Mouse (Mus musculus) midbrain, embryonic 16.5 days (tissue): ENCODE data around the gene Plin1. TPM values are rescaled to one million over a fixed set of nuclear protein-coding genes. Genes with fewer than 3 reads are reported as not detected.

Source experiments
- ATAC-seq: fragments of 200-750 bp; cut with Nextera tagmentation; 2 replicates; pipeline ENCODE4 v1.8.0; 2017; ENCODE audit warnings: moderate TSS enrichment
- H3K27ac ChIP-seq: fragments of 300-500 bp; sonication (generic); 2 replicates; pipeline ENCODE4 v1.5.1; 2014; ENCODE audit warnings: mild to moderate bottlenecking, low read length, mixed read lengths
- H3K27me3 ChIP-seq: fragments of 300-500 bp; sonication (generic); 2 replicates; pipeline ENCODE4 v1.6.1; 2014; ENCODE audit warnings: low read depth, low read length, mixed read lengths; ENCODE audit not compliant: control insufficient read depth, insufficient read depth
- H3K36me3 ChIP-seq: fragments of 300-500 bp; sonication (generic); 2 replicates; pipeline ENCODE4 v1.6.1; 2014; ENCODE audit warnings: mild to moderate bottlenecking, low read length, moderate library complexity, mixed read lengths; ENCODE audit not compliant: control insufficient read depth, insufficient read depth
- H3K4me1 ChIP-seq: fragments of 300-500 bp; sonication (generic); 2 replicates; pipeline ENCODE4 v1.6.1; 2014; ENCODE audit warnings: mild to moderate bottlenecking, low read length, mixed read lengths; ENCODE audit not compliant: control insufficient read depth, insufficient read depth
- H3K4me2 ChIP-seq: fragments of 300-500 bp; sonication (generic); 2 replicates; pipeline ENCODE4 v1.6.1; 2014; ENCODE audit warnings: mild to moderate bottlenecking, low read length, mixed read lengths
- H3K4me3 ChIP-seq: fragments of 300-500 bp; sonication (generic); 2 replicates; pipeline ENCODE4 v1.5.1; 2014; ENCODE audit warnings: low read depth, mild to moderate bottlenecking, low read length, moderate library complexity, mixed read lengths
- H3K9ac ChIP-seq: fragments of 300-500 bp; sonication (generic); 2 replicates; pipeline ENCODE4 v1.6.1; 2014; ENCODE audit warnings: low read depth, low read length, mixed read lengths
- H3K9me3 ChIP-seq: fragments of 300-500 bp; sonication (generic); replicated peaks from 2 replicates; pipeline ENCODE4 v1.6.1; 2014; ENCODE audit warnings: mild to moderate bottlenecking, low read length, mixed read lengths; ENCODE audit not compliant: control insufficient read depth, poor library complexity, severe bottlenecking
- WGBS: fragments of 180-500 bp; shearing (Covaris S2); extraction: QIAGEN DNeasy Blood & Tissue Kit; methylation state at CpG from one replicate; pipeline ENCODE4 v1.1.7; 2014; 5-methylcytosine and 5-hydroxymethylcytosine counted together
- polyA plus RNA-seq: library from polyadenylated mRNA; unstranded; fragments of >200 nt; fragmentation: Nextera tagmentation; extraction: Ambion mirVana; gene quantifications from 2 replicates; pipeline ENCODE4 v1.2.1, GENCODE M21; 2015

Plin1 gene
- polyA plus RNA-seq, 1 experiment from 2014 or later: 0.24 TPM

- Histone ChIP-seq H3K27ac (no peak overlapping the region), H3K4me2 (no peak overlapping the region), H3K9me3 (no peaks in the 10 kb centered on the region), H3K27me3 (no peaks in the 10 kb centered on the region), H3K4me1 (no peaks in the 10 kb centered on the region), H3K4me3 (no peak overlapping the region), H3K9ac (no peak overlapping the region), H3K36me3 (no peaks in the 10 kb centered on the region)
- ATAC-seq: no peak
Measured at GRCm38 (mm10) chr7:79679186-79679585, 53.5 kb downstream of the Plin1 start.

DNA sequence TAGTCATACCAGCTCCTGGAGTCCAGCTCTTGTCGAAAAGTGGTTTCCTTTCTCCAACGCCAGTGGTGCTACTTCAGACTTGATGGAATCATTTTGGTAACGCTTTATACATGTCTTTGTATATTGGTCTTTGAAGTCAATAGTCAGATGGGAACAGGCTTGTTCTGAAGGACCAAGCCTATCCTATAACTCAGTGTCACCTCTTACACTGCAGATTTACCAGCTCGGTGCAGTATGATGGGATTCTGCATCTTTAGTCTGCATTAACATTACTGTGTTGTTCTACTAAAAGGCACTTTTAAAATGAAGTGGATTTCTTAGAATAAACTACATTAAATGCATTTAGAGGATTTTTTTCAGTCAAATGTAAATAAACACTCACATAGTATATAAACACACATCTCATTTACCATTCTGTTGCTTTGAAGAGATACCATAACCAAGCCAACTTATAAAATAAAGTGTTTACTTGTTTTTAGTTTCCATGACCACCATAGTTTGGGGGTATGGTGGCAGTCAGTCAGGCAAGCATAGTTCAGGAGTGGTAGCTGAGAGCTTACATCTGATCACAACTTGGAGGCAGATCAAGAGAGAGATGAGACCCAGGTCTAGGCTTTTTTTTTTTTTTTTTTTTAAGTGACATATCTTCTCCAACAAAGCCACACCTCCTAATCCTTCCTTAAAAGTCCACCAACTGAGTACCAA lies 61.7 kb downstream of the Plin1 start:
- Histone ChIP-seq H3K4me2 (no peak overlapping the region), H3K27me3 (no peaks in the 10 kb centered on the region), H3K4me1 (no peaks in the 10 kb centered on the region), H3K4me3 (no peak overlapping the region), H3K9me3 (no peaks in the 10 kb centered on the region), H3K36me3 (no peaks in the 10 kb centered on the region), H3K9ac (no peak overlapping the region), H3K27ac (no peak overlapping the region)
- no peak for ATAC-seq
- WGBS: 93% methylated on average over 4 of the region's 4 CpGs

Other genes with a start within 250 kb of the Plin1 start
- gene Rhcg, start 115.2 kb downstream of the Plin1 start, polyA plus RNA-seq: 2.3 and 4.3 TPM in 2 replicates
- gene Ticrr, start 72.7 kb downstream of the Plin1 start, polyA plus RNA-seq: 0.87 and 0.92 TPM in 2 replicates
- gene Kif7, start 17.2 kb downstream of the Plin1 start, polyA plus RNA-seq: 1.3 and 1.9 TPM in 2 replicates
- 12.7 and 13.9 TPM in 2 replicates for gene Pex11a, start 10.2 kb upstream of the Plin1 start, polyA plus RNA-seq
- 0.33 and 0.50 TPM in 2 replicates for gene Wdr93, start 10.3 kb upstream of the Plin1 start, polyA plus RNA-seq
- 0.16 and 0.29 TPM in 2 replicates for gene Mesp1, start 60.9 kb upstream of the Plin1 start, polyA plus RNA-seq
- 0.97 and 1.4 TPM in 2 replicates for gene Mesp2, start 77.8 kb upstream of the Plin1 start, polyA plus RNA-seq
- gene Anpep, start 128.2 kb upstream of the Plin1 start, polyA plus RNA-seq: 3.2 and 3.4 TPM in 2 replicates
- gene Ap3s2, start 187.7 kb upstream of the Plin1 start, polyA plus RNA-seq: 49.7 and 54.6 TPM in 2 replicates
- 17.6 and 21.2 TPM in 2 replicates for gene Arpin, start 202.5 kb upstream of the Plin1 start, polyA plus RNA-seq